Mouse (Mus musculus): ENCODE measurements around the gene Hikeshi. TPM values are rescaled to one million over a fixed set of nuclear protein-coding genes. Genes with fewer than 3 reads are reported as not detected.

The Hikeshi gene
- total RNA-seq (2023): 36.9 TPM

GRCm38 (mm10) chr7:89940571-89941463 is at the start of gene Hikeshi:
Hikeshi (minus strand) TSS chr7:89941204.

GRCm38 (mm10) chr7:89980485-89981422 is 39.8 kb upstream of the Hikeshi start, which contains the start of gene Eed:
Eed (minus strand) TSS chr7:89980983.

GRCm38 (mm10) chr7:89903442-89904343 is 37.3 kb downstream of the Hikeshi start, which contains the start of gene Ccdc81:
Ccdc81 (minus strand) TSS chr7:89903629.

Other genes with a start within 250 kb of the Hikeshi start
- not detected for gene Ccdc81, start 37.6 kb downstream of the Hikeshi start, total RNA-seq (2023)
- 167 TPM for gene Eed, start 39.8 kb upstream of the Hikeshi start, total RNA-seq (2023)
- gene Picalm, start 189.0 kb upstream of the Hikeshi start, total RNA-seq (2023): 228 TPM